Mouse (Mus musculus) ES-Bruce4 (cell line): ENCODE results near the gene Ubxn7.

Experiments used
- CTCF ChIP-seq: IDR thresholded peaks from one replicate; pipeline ENCODE4 v1.8.1; 2011; ENCODE audit warnings: low read depth, low read length
- EP300 ChIP-seq: IDR thresholded peaks from 2 replicates; pipeline ENCODE4 v1.6.1; 2011; ENCODE audit warnings: low read depth, low read length; ENCODE audit not compliant: insufficient read depth
- POLR2A ChIP-seq: IDR thresholded peaks from one replicate; pipeline ENCODE4 v1.8.1; 2011; ENCODE audit warnings: low read length; ENCODE audit not compliant: insufficient read depth

DNA sequence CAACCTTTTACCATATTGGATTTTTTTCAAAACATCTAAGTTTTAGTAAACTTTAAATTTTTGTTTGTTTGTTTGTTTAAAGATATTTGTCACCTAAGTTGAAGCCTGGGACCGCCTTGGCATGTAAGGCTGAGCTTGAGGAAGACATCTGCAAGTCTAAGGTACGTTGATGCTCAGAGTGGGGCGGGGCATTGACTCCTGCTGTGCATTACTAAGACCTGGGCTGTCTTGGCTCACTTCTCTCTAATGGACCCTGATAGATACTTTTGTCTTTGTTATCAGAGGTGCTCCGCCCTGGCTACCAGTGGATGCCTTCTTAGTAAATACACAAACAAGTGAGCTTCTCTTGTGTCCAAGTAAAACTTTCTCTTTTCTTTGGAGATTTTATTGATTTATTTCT, 40.2 kb upstream of the Ubxn7 start:
- TF ChIP-seq EP300 (peak; percentile 93), CTCF (no peak), POLR2A (no peak)
